Mouse (Mus musculus): Measurements from ENCODE around the gene Rer1.

GRCm38 (mm10) chr4:155133188-155133587, 47.0 kb upstream of the Rer1 start:
- TF ChIP-seq CTCF (IDR thresholded peaks at IDR 0.05; ENCODE audit: low read depth) (no peak), EP300 (IDR thresholded peaks at IDR 0.05; ENCODE audit: low read depth) (no peak)

All from heart, postnatal 0 days (tissue).